Mouse (Mus musculus) erythroblast, embryonic 14.5 days (primary cell): Measurements from ENCODE around the gene Tbc1d25. TPM values are rescaled to one million over a fixed set of nuclear protein-coding genes. Genes with fewer than 3 reads are reported as not detected.

Source experiments
- H3K27me3 ChIP-seq: 2 replicates; pipeline ENCODE4 v1.6.1; 2012; ENCODE audit warnings: inconsistent platforms; ENCODE audit not compliant: control insufficient read depth
- H3K36me3 ChIP-seq: 2 replicates; pipeline ENCODE4 v1.6.1; 2012; ENCODE audit warnings: mild to moderate bottlenecking, inconsistent platforms; ENCODE audit not compliant: control insufficient read depth
- H3K4me1 ChIP-seq: 2 replicates; pipeline ENCODE4 v1.6.1; 2012; ENCODE audit warnings: inconsistent platforms; ENCODE audit not compliant: control insufficient read depth
- H3K4me3 ChIP-seq: replicated peaks from 2 replicates; pipeline ENCODE3; 2012; ENCODE audit warnings: moderate library complexity, mild to moderate bottlenecking, inconsistent platforms
- H3K9me3 ChIP-seq: 2 replicates; pipeline ENCODE4 v1.6.1; 2012; ENCODE audit warnings: low read length, inconsistent platforms, mixed read lengths; ENCODE audit not compliant: control insufficient read depth
- GATA1 ChIP-seq: IDR thresholded peaks from 2 replicates; pipeline ENCODE4 v1.6.1; 2012; ENCODE audit warnings: low read length, inconsistent platforms, mixed read lengths
- TAL1 ChIP-seq: IDR thresholded peaks from 3 replicates; pipeline ENCODE4 v1.6.1; 2012; ENCODE audit warnings: low read length, inconsistent platforms, mixed read lengths
- polyA plus RNA-seq: library from polyadenylated mRNA; stranded (reverse); fragments of >175 nt; gene quantifications from 2 replicates; pipeline ENCODE4 v1.2.3, GENCODE M21; 2012

Tbc1d25 gene
- polyA plus RNA-seq, 1 experiment, result 0.32 TPM

GRCm38 (mm10) chrX:8192126-8192639, 16.2 kb upstream of the Tbc1d25 start:
- H3K4me1 ChIP-seq, result peaks cover 24% of the 10 kb centered on the region
- H3K4me3 ChIP-seq, result peak overlapping the region; percentile 92
- H3K36me3 ChIP-seq, result peaks cover 17% of the 10 kb centered on the region
- peaks cover 6% of the 10 kb centered on the region; the same call in 1 of the 2 replicates for H3K9me3 ChIP-seq
- H3K27me3 ChIP-seq, result no peaks in the 10 kb centered on the region
- no peak for TF ChIP-seq TAL1
- TF ChIP-seq GATA1, result no peak

DNA sequence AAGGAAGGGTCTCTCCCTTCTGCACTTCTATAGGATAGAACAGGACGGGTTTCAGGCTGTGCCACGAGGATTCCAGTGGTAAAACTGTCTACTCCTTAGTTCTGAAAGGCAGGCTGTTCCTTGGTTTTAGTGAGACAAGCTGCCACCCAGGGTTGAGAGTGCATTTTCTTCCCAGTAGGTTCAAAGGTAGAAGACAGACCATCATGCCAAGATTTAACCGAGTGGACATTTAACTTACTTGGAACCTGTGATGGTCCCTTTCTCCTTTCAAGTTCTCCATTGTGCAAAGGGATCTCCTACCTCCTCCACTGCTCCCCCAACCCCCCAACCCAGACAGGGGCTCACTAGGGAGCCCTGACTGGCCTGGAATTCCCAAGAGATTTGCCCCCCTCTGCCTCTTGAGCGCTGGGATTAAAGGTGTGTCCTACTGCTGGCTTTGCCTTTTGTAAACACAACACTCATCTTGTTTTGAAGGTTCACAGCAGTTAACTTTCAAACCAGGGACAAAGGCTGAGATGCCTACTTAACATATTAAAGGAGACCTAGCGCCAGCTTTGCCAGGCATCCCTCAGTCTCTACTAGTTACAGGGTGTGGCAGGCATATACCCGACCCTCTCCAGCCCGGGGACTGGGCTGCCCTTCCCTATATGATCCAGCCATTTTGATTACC, 7.0 kb upstream of the Tbc1d25 start:
- H3K9me3 ChIP-seq, result no peaks in the 10 kb centered on the region
- peaks cover 10% of the 10 kb centered on the region for H3K4me1 ChIP-seq
- TF ChIP-seq TAL1 (no peak), GATA1 (no peak)
- no peak overlapping the region for H3K4me3 ChIP-seq
- H3K27me3 ChIP-seq, result no peaks in the 10 kb centered on the region
- peaks cover 33% of the 10 kb centered on the region for H3K36me3 ChIP-seq

DNA sequence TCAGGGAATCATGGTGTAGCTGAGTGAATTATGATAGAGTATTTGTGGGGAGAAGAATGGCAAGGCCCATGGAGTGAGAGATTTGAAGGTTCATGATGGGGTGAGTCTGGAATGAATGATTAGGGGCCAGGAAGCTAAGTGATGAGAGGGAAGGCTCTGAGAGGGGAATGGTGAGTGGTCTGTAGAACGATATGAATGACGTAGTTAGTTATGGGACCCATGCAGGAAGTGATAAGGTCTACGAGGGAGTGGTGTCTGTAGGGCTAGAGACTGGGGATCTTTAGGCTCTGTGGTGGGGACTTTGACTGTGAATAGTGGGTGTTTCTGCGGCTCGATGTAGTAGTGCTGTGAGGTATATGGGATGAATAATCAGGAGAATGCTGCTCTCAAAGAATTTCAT, 3.7 kb upstream of the Tbc1d25 start:
- H3K9me3 ChIP-seq, result 0 out of 2 replicates have a peak, but pooled peaks cover 2% of the 10 kb centered on the region
- H3K4me3 ChIP-seq, result no peak overlapping the region
- H3K36me3 ChIP-seq, result peaks cover 2% of the 10 kb centered on the region; the same call in 1 of the 2 replicates
- H3K4me1 ChIP-seq, result peaks cover 22% of the 10 kb centered on the region
- H3K27me3 ChIP-seq, result no peaks in the 10 kb centered on the region
- no peak for TF ChIP-seq GATA1
- TF ChIP-seq TAL1, result no peak

DNA sequence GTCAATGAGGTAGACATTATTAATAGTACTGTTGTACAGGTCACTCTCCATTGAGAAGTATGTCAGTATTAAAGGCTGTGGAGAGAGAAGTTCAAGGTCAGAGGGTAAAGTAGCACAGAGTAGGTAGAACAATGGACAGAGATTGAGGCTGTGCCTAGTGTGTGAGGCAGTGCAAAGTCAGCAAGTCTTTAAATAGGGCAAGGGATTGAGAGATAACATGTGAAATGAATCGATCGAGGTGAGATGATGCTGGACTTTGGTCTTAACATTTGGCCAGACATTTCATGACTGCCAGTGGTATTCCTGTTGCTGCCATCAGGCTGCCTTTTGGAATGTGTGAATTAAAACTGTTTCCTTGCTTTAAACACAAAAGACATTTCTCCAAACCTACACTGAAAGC, 2.9 kb upstream of the Tbc1d25 start:
- no peak overlapping the region for H3K4me3 ChIP-seq
- H3K9me3 ChIP-seq, result 0 out of 2 replicates have a peak, but pooled peaks cover 2% of the 10 kb centered on the region
- H3K4me1 ChIP-seq, result peaks cover 26% of the 10 kb centered on the region
- H3K27me3 ChIP-seq, result no peaks in the 10 kb centered on the region
- peaks cover 3% of the 10 kb centered on the region for H3K36me3 ChIP-seq
- no peak for TF ChIP-seq TAL1
- TF ChIP-seq GATA1, result no peak

- peaks cover 26% of the 10 kb centered on the region for H3K4me1 ChIP-seq
- H3K36me3 ChIP-seq, result peaks cover 28% of the 10 kb centered on the region
- 0 out of 2 replicates have a peak, but pooled peaks cover 2% of the 10 kb centered on the region for H3K9me3 ChIP-seq
- no peaks in the 10 kb centered on the region for H3K27me3 ChIP-seq
- no peak for TF ChIP-seq GATA1
- peak overlapping the region; percentile 68 for H3K4me3 ChIP-seq
Observed at GRCm38 (mm10) chrX:8175169-8175503, 845 bp downstream of the Tbc1d25 start.

DNA sequence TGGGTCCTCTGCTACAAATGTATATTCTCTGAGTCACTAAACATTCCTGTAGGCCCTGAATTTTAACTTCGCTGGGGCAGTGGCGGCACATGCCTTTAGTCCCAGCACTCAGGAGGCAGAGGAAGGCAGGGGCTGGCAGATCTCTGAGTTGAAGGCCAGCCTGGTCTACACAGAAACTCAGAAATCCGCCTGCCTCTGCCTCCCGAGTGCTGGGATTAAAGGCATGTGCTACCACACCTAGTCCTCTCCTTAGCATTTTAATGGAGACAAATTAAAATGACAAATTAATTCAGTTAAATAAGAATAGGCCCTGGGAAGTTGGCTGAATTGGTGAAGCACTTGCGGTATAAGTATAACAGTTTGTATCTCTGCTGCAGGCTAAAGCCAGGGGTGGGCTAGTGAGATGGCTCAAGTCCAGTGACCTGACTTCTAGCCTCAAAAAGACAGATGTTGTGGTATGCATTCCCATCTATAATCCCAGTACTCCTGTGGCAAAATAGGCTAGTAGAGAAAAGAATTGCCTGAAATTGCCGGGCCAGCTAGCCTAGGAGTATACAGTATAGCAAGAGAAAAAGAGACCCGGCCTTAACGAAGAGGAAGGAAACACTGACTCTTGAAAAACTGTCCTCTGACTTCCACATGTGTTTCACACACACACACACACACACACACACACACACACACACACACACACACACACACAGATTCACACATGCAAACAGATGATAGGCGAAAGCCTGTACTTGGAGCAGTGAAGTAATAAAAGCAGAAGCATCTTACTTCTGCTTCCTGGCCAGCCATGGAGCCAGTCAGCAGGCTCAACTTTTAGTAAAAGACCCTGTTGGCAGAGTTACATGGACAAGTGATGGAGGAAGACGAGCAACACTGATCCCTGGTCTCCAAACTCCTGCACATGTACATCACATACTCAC, 8.0 kb downstream of the Tbc1d25 start:
- H3K9me3 ChIP-seq, result no peaks in the 10 kb centered on the region
- TF ChIP-seq TAL1, result no peak
- no peak for TF ChIP-seq GATA1
- no peaks in the 10 kb centered on the region for H3K27me3 ChIP-seq
- H3K4me1 ChIP-seq, result no peaks in the 10 kb centered on the region
- H3K36me3 ChIP-seq, result peaks cover 41% of the 10 kb centered on the region
- no peak overlapping the region for H3K4me3 ChIP-seq

DNA sequence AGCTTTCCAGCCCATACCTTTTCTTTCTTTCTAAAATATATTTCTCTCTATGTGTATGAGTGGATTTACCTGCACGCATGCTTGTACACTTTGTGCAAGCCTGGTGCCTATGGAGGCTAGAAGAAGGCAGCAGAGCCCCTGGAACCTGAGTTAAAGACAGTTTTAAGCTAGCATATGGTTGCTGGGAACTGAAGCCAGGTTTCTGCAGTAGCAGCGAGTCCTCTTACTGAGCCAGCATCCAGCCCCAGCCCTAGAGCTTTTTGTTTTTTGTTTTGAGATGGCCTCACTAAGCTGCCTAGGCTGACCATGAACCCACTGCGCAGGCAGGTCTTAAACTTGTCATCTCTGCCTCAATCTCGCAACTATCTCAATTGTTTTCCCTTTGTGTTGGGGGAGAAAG, 11.5 kb downstream of the Tbc1d25 start:
- Histone ChIP-seq H3K4me3 (no peak overlapping the region), H3K4me1 (no peaks in the 10 kb centered on the region), H3K36me3 (peaks cover 20% of the 10 kb centered on the region), H3K27me3 (no peaks in the 10 kb centered on the region), H3K9me3 (no peaks in the 10 kb centered on the region)
- TF ChIP-seq TAL1, result no peak
- no peak for TF ChIP-seq GATA1

DNA sequence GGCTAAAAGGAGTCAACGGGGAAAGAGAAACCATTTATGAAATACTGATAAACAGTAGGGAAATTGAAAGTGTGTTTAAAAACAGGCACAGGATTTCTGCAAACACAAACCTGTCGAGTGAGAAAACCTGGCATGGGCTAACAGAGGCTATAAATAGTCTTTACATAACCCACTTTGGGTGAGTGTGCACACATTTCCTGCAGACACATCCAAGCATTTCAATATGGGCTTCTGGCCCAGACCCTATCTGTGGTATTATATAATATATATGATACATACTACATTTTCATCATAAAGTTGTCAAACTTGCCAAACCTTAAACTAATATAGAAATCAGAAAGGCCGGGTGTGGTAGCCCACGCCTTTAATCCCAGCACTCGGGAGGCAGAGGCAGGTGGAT, 12.9 kb downstream of the Tbc1d25 start:
- TF ChIP-seq TAL1 (no peak), GATA1 (no peak)
- H3K4me3 ChIP-seq, result no peak overlapping the region
- H3K4me1 ChIP-seq, result no peaks in the 10 kb centered on the region
- H3K9me3 ChIP-seq, result no peaks in the 10 kb centered on the region
- H3K27me3 ChIP-seq, result no peaks in the 10 kb centered on the region
- peaks cover 18% of the 10 kb centered on the region for H3K36me3 ChIP-seq

DNA sequence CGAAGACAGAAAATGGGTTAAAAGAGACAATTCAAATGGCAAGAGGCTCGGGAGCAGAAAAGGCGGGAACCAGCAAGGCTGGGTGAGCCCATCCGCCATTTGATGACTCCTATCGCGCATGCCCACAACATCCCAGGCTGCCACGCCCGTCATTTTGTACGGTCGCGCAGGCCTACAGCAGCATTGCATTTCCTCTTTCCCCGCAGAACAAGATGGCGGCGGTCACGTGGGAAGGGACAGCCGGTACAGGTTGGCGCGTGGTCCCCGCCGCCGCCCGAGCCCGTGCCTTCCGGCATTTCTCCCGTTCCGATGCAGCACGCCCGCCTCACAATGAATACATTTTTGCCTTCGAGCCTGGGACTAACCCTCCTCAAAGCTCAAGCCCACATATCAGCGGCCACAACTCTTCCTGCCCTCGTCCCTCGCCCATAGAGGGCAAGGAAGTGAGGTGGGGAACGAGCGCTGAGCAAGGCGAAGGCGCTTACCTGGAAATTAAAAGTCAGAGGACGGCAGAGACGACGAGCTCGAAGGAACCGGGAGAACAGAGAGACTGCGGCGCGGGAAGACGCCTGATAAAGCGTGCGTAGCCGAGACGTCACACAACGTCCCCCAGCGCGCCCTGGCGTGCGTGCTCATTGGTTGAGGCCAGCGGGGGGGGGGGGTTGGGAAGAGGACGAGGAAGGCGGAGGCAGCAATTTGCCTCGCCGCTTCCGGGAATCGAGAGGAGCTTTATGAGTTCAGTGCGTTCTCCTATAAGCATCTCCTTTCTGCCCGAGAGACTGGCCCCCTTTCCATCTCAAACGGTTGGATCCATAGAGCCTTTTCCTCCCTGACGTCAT, 30.6 kb downstream of the Tbc1d25 start, which contains the start of gene Rbm3:
Rbm3 (minus strand) TSS at position 728 of the 839 bp plus-strand sequence.
- Histone ChIP-seq H3K4me1 (peaks cover 48% of the 10 kb centered on the region), H3K9me3 (peaks cover 9% of the 10 kb centered on the region), H3K4me3 (peak within 1 kb of the TSS; percentile 93), H3K27me3 (no peaks in the 10 kb centered on the region), H3K36me3 (peaks cover 42% of the 10 kb centered on the region)
- TF ChIP-seq TAL1 (no peak), GATA1 (no peak)
